Mouse (Mus musculus) yolk sac, embryonic 10.5 days (tissue): ENCODE measurements around the gene Hist1h4k.

Source experiments
- DNase-seq: peaks from one replicate; pipeline ENCODE4 v3.0.0-alpha.2; 2017; ENCODE audit warnings: low spot score

The Hist1h4k gene

GRCm38 (mm10) chr13:21754294-21755001 lies 4.1 kb upstream of the Hist1h4k start:
- DNase-seq: peak; percentile 51

DNA sequence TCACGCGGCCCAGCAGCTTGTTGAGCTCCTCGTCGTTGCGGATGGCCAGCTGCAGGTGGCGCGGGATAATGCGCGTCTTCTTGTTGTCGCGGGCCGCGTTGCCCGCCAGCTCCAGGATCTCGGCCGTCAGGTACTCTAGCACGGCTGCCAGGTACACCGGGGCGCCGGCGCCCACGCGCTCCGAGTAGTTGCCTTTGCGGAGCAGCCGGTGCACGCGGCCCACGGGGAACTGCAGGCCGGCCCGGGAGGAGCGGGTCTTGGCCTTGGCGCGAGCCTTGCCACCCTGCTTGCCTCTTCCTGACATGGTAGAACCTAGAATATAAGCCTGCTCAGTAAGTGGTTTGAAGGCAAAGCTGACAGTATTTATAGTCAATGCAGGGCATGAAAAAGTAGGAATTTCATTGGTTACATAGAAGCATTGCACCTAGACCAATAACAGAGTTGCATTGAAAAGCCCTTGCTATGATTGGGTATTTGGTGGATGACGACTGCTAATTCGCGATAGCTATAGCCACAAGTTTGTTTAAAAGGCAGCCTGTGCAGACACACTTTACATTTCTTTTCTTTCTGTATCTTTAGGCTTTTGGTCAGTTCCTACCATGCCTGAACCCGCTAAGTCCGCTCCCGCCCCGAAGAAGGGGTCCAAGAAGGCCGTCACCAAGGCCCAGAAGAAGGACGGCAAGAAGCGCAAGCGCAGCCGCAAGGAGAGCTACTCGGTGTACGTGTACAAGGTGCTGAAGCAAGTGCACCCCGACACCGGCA lies 3.4 kb upstream of the Hist1h4k start, which contains the start of the genes Hist1h2ak and Hist1h2bn:
Gene Hist1h2ak (minus strand): TSS at position 304 of the 762 bp plus-strand sequence.
Gene Hist1h2bn (plus strand): TSS at position 600 of the 762 bp plus-strand sequence.
- DNase-seq: peak; percentile 92

GRCm38 (mm10) chr13:21753051-21753523 lies 2.8 kb upstream of the Hist1h4k start:
- DNase-seq: peak; percentile 51

- peak; percentile 20 for DNase-seq
Observed at GRCm38 (mm10) chr13:21752356-21752755, 2.1 kb upstream of the Hist1h4k start.

DNA sequence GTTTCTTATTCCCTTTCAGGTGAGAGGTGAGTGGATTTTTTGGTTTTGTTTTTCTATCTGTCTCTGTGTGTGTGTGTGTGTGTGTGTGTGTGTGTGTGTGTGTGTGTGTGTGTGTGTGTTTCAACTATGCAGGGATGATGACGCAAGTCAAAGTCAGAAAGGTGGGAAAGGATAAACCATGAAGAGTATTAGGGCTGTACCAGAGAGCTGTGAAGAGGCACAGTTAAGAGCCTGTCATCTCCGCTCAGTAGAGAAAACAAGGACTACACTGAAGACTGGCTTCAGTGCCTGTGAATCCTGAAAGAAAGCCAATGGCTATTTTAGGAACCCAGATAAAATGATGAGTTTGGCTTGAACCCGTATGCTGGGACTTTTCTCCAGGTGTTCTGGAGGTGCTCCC lies 1.5 kb upstream of the Hist1h4k start:
- no peak for DNase-seq

DNA sequence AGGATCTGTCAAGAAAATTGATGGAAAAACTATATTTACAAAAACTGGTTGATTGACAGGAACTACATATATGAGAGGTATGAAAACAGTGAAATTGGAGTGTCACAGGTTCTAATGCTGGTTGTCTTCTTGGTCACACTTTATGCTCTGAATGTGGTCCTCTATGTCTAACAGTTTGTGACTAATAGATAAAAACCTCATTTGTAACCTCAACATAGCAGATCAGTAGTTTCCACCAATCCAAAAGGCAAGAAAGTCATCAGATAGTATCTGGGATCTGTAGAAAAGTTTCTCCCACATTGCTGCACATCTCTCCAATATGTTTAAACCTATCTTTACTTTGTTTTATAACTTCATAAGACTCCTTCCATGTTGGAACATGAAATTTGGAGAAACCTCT lies 1.1 kb upstream of the Hist1h4k start:
- DNase-seq: no peak

GRCm38 (mm10) chr13:21749387-21750158 lies 732 bp downstream of the Hist1h4k start:
- peak; percentile 51 for DNase-seq

- no peak for DNase-seq
Observed at GRCm38 (mm10) chr13:21745006-21745405, 5.3 kb downstream of the Hist1h4k start.

GRCm38 (mm10) chr13:21734906-21735767 lies 15.2 kb downstream of the Hist1h4k start, which contains the start of gene Hist1h4j:
TSS of gene Hist1h4j (plus strand) at chr13:21735064.
- peak; percentile 92 for DNase-seq

GRCm38 (mm10) chr13:21734010-21734905 lies 16.0 kb downstream of the Hist1h4k start:
- peak; percentile 85 for DNase-seq

DNA sequence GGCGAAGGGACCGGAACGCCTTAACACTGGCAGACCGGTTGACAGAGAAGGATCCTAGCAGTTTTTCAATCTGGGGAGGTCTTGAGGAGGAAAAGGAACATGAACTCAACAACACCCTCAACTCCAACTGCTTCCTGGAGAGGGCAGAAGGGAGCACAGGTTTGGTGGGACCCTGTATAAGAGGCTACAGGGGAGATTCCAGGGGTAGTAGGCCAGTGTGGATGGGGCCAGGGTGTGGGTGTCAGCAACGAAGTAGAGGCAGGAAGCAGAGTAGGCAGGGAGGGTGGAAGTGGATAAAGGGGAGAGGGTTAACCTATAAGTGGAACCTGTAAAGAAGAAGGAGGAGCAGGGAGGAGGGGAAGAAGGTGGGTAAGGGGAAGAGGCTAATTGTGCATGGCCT lies 16.8 kb downstream of the Hist1h4k start:
- no peak for DNase-seq

DNA sequence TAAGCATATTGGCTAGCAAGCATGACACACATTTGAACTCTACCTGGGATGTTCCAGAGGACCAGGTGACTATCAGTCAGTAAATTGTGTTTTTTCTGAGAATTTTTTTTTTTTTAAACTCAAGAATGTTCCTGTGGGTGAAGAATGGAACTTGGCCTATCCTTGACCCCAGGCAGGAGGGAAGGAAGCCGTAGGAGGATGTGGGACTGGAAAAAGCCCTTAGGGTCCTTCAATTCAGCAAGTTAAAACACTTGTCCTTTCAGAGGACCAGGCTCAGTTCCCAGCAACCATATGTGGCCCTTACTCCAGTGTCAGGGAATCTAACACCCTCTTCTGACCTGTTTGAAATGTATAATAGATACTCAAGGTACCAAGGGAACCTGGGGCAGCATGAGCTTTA lies 20.8 kb downstream of the Hist1h4k start:
- DNase-seq: no peak

GRCm38 (mm10) chr13:21727948-21728572 lies 22.2 kb downstream of the Hist1h4k start:
- DNase-seq: peak; percentile 53

- no peak for DNase-seq
Observed at GRCm38 (mm10) chr13:21722993-21723836, 27.1 kb downstream of the Hist1h4k start.

DNA sequence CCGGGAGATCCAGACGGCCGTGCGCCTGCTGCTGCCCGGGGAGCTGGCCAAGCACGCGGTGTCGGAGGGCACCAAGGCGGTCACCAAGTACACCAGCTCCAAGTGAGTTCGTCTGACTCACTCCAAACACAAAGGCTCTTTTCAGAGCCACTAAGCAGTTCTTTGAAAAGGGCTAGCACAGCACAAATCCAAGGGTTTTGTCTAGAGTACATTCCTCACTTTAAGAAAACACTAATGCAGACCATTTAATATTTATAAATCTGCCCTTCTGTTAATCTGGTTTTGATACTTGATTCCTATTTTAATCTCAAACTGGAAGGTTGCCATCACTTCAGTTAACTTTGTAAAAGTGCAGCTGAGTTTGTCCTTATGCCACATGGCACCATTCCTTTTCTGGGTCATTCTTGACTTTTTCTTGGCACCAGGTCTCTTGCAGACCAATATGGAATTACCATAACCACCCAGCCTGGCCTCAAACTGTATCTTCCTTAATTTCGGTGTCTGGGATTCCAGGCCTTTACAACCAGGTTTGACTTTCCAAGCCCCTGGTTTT lies 27.9 kb downstream of the Hist1h4k start:
- peak; percentile 60 for DNase-seq

DNA sequence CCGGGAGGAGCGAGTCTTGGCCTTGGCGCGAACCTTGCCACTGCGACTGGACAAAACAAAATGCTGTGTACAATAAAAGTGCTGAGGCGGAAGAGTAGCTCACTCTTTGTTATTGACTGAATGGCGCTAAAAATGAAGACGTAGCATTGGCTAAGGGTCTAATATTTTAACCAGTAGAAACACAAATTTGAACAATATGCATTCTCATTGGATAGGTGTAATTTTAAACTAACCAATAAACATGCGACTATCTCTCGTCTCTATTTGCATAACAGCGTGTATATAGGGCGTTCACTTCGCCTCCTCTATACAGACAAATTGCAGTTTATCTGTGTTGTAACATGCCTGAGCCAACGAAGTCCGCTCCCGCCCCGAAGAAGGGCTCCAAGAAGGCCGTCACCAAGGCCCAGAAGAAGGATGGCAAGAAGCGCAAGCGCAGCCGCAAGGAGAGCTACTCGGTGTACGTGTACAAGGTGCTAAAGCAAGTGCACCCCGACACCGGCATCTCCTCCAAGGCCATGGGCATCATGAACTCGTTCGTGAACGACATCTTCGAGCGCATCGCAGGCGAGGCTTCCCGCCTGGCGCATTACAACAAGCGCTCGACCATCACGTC lies 28.4 kb downstream of the Hist1h4k start, which contains the start of gene Hist1h2bm:
Gene Hist1h2bm (plus strand): TSS at position 288 of the 616 bp plus-strand sequence.
- peak; percentile 92 for DNase-seq

GRCm38 (mm10) chr13:21721107-21721756 lies 29.1 kb downstream of the Hist1h4k start:
- peak; percentile 48 for DNase-seq
